8 mouse cellular contexts compared by ENCODE assay signal in genomic region chr4:105109990-105110683, GRCm38 (mm10). TPM values are rescaled to one million over a fixed set of nuclear protein-coding genes. Genes with fewer than 3 reads are reported as not detected.
DNase-seq lines count a peak whose midpoint lies in the region; ATAC-seq lines count a peak whose summit lies in the region.

No protein-coding gene starts in this region.

- peak overlapping the region; percentile 70 for H3K4me3 ChIP-seq in hindbrain, embryonic 12.5 days
- peak overlapping the region; percentile 71 for H3K4me3 ChIP-seq in limb, embryonic 12.5 days (replicated peaks)
- H3K4me3 ChIP-seq in neural tube, embryonic 13.5 days = peak overlapping the region; percentile 78

- no peaks in the 10 kb centered on the region for H3K27me3 ChIP-seq in hindbrain, embryonic 12.5 days
- peaks cover 22% of the 10 kb centered on the region for H3K27me3 ChIP-seq in limb, embryonic 12.5 days
- H3K27me3 ChIP-seq in neural tube, embryonic 13.5 days = no peaks in the 10 kb centered on the region

- peak; percentile 82 for ATAC-seq in hindbrain, embryonic 12.5 days (ENCODE audit: low FRiP score)
- ATAC-seq in limb, embryonic 12.5 days (ENCODE audit: insufficient number of reproducible peaks, insufficient read depth, low FRiP score, low TSS enrichment, low read depth) = peak; percentile 74
- ATAC-seq in neural tube, embryonic 13.5 days (ENCODE audit: low read depth) = peak; percentile 82
- no peak for ATAC-seq in CD4-positive, CD25-positive, alpha-beta regulatory T cell, adult 4 months

- DNase-seq in embryo, embryonic 10 days (ENCODE audit: low spot score) = peak; percentile 25
- no peak for DNase-seq in embryo, embryonic 10.5 days (ENCODE audit: low spot score)
- DNase-seq in urinary bladder, adult 2 months (ENCODE audit: low spot score) = peak; percentile 33
- no peak for DNase-seq in urinary bladder, adult 18-20 months (ENCODE audit: low spot score in 2 of 2)

- H3K4me2 ChIP-seq in hindbrain, embryonic 12.5 days (replicated peaks) = peak overlapping the region; percentile 87
- H3K4me2 ChIP-seq in limb, embryonic 12.5 days = peak overlapping the region; percentile 92
- peak overlapping the region; percentile 83 for H3K4me2 ChIP-seq in neural tube, embryonic 13.5 days

- peak overlapping the region; percentile 78 for H3K27ac ChIP-seq in hindbrain, embryonic 12.5 days
- H3K27ac ChIP-seq in limb, embryonic 12.5 days = no peak overlapping the region
- peak overlapping the region; percentile 90 for H3K27ac ChIP-seq in neural tube, embryonic 13.5 days (replicated peaks)

- H3K9me3 ChIP-seq in hindbrain, embryonic 12.5 days (replicated peaks) = no peaks in the 10 kb centered on the region
- no peaks in the 10 kb centered on the region for H3K9me3 ChIP-seq in limb, embryonic 12.5 days
- H3K9me3 ChIP-seq in neural tube, embryonic 13.5 days = no peaks in the 10 kb centered on the region

- WGBS in hindbrain, embryonic 12.5 days = 3% methylated on average over 24 of the region's 24 CpGs
- 3% methylated on average over 23 of the region's 24 CpGs for WGBS in limb, embryonic 12.5 days
- WGBS in neural tube, embryonic 13.5 days = 2% methylated on average over 24 of the region's 24 CpGs

- peaks cover 13% of the 10 kb centered on the region for H3K4me1 ChIP-seq in hindbrain, embryonic 12.5 days
- H3K4me1 ChIP-seq in limb, embryonic 12.5 days (replicated peaks) = peaks cover 13% of the 10 kb centered on the region; the same call in 1 of the 2 replicates
- H3K4me1 ChIP-seq in neural tube, embryonic 13.5 days (replicated peaks) = peaks cover 30% of the 10 kb centered on the region

- H3K36me3 ChIP-seq in hindbrain, embryonic 12.5 days = no peaks in the 10 kb centered on the region
- H3K36me3 ChIP-seq in limb, embryonic 12.5 days = no peaks in the 10 kb centered on the region
- no peaks in the 10 kb centered on the region for H3K36me3 ChIP-seq in neural tube, embryonic 13.5 days

- H3K9ac ChIP-seq in hindbrain, embryonic 12.5 days = peak overlapping the region; percentile 76
- peak overlapping the region; percentile 75 for H3K9ac ChIP-seq in limb, embryonic 12.5 days (replicated peaks)
- H3K9ac ChIP-seq in neural tube, embryonic 13.5 days = peak overlapping the region; percentile 88

RNA-seq across cellular contexts. Expression of gene Prkaa2, which starts 0.4 kb away (rescaled TPM):
- 18.4 and 21.2 TPM in 2 replicates for polyA plus RNA-seq in urinary bladder, adult 2 months (2012; rRNA removed)
- polyA plus RNA-seq in hindbrain, embryonic 12.5 days (2016; fragmentation: Nextera tagmentation; extraction: Ambion mirVana) = 7.0 and 9.2 TPM in 2 replicates
- polyA plus RNA-seq in limb, embryonic 12.5 days (2016; fragmentation: Nextera tagmentation; extraction: Ambion mirVana) = 0.92 and 0.99 TPM in 2 replicates
- 9.2 and 9.4 TPM in 2 replicates for polyA plus RNA-seq in neural tube, embryonic 13.5 days (2015; fragmentation: Nextera tagmentation; extraction: Ambion mirVana)
- polyA plus RNA-seq in CD4-positive, CD25-positive, alpha-beta regulatory T cell, adult 4 months (2017; shearing (Covaris generic)) = not detected

RNA-seq across cellular contexts. Expression of gene Plpp3, which starts 47.0 kb away (rescaled TPM):
- polyA plus RNA-seq in urinary bladder, adult 2 months (2012; rRNA removed) = 165 and 174 TPM in 2 replicates
- polyA plus RNA-seq in hindbrain, embryonic 12.5 days (2016; fragmentation: Nextera tagmentation; extraction: Ambion mirVana) = 91.5 and 91.7 TPM in 2 replicates
- 96.0 and 110 TPM in 2 replicates for polyA plus RNA-seq in limb, embryonic 12.5 days (2016; fragmentation: Nextera tagmentation; extraction: Ambion mirVana)
- polyA plus RNA-seq in neural tube, embryonic 13.5 days (2015; fragmentation: Nextera tagmentation; extraction: Ambion mirVana) = 70.9 and 78.5 TPM in 2 replicates
- polyA plus RNA-seq in CD4-positive, CD25-positive, alpha-beta regulatory T cell, adult 4 months (2017; shearing (Covaris generic)) = under 1 TPM in 1 of 2 experiments, not detected in 1; 0.24 TPM

Comparison
In these comparisons a context has a peak if more than half of its experiments do, and no peak if none do; other contexts are left out.
1. DNase-seq: peak in embryo, embryonic 10 days (single experiment) and urinary bladder, adult 2 months (single experiment); none in embryo, embryonic 10.5 days (single experiment) and urinary bladder, adult 18-20 months (0 of 2).
2. RNA of gene Plpp3, which starts 47.0 kb away (polyA plus RNA-seq): 165 to 174 TPM in urinary bladder, adult 2 months, 96.0 to 110 TPM in limb, embryonic 12.5 days, 91.5 to 91.7 TPM in hindbrain, embryonic 12.5 days and 70.9 to 78.5 TPM in neural tube, embryonic 13.5 days; 0.24 TPM in CD4-positive, CD25-positive, alpha-beta regulatory T cell, adult 4 months; every median in the first group is over 10 times any median in the second.
3. Peak in every context shown above with its lines, with median percentiles within 50 percentile points of each other: H3K4me2 ChIP-seq, H3K4me3 ChIP-seq and H3K9ac ChIP-seq.